Comparison of ENCODE assay signal across 19 mouse cellular contexts in genomic region chr4:87163945-87164344, GRCm38 (mm10).
"Had no signal": no experiment of that assay in that cellular context is flagged by ENCODE, and none has a peak within 500 bp of the region (broad histone marks: within the 10 kb centered on the region; RNA-seq: fewer than 3 reads in every experiment).

No protein-coding gene starts in this region.

- H3K9ac ChIP-seq: intestine, embryonic 15.5 days; kidney, embryonic 15.5 days; limb, embryonic 13.5 days; liver, embryonic 12.5 days; liver, embryonic 15.5 days; lung, embryonic 14.5 days; midbrain, embryonic 13.5 days had no signal

- H3K4me1 ChIP-seq: intestine, embryonic 15.5 days; kidney, embryonic 15.5 days; limb, embryonic 13.5 days; liver, embryonic 12.5 days; liver, embryonic 15.5 days; midbrain, embryonic 13.5 days had no signal

- H3K36me3 ChIP-seq: intestine, embryonic 15.5 days; kidney, embryonic 15.5 days; limb, embryonic 10.5 days; limb, embryonic 13.5 days; liver, embryonic 12.5 days; liver, embryonic 15.5 days; midbrain, embryonic 13.5 days had no signal

- H3K27me3 ChIP-seq: intestine, embryonic 15.5 days; kidney, embryonic 15.5 days; limb, embryonic 13.5 days; liver, embryonic 12.5 days; liver, embryonic 15.5 days; midbrain, embryonic 13.5 days had no signal

- H3K27ac ChIP-seq: intestine, embryonic 15.5 days; kidney, embryonic 15.5 days; limb, embryonic 10.5 days; limb, embryonic 13.5 days; liver, embryonic 12.5 days; liver, embryonic 15.5 days; macrophage; midbrain, embryonic 13.5 days had no signal

- DNase-seq: kidney, adult 11 months; kidney, adult 8-10 months; kidney, postnatal 10 days; kidney, postnatal 36 days; layer of hippocampus, adult 9-11 months; liver; lung, embryonic 14.5 days; thymus, adult 2 months; thymus, postnatal 14 days; thymus, postnatal 4 days had no signal

- H3K4me3 ChIP-seq: intestine, embryonic 15.5 days; kidney, embryonic 15.5 days; limb, embryonic 10.5 days; limb, embryonic 13.5 days; liver, embryonic 12.5 days; liver, embryonic 15.5 days; midbrain, embryonic 13.5 days had no signal

- H3K9me3 ChIP-seq: intestine, embryonic 15.5 days; kidney, embryonic 15.5 days; limb, embryonic 10.5 days; limb, embryonic 13.5 days; liver, embryonic 12.5 days; liver, embryonic 15.5 days; midbrain, embryonic 13.5 days had no signal

- ATAC-seq: intestine, embryonic 15.5 days; liver, embryonic 12.5 days; lung, postnatal 0 days; midbrain, embryonic 13.5 days had no signal

- H3K4me2 ChIP-seq: intestine, embryonic 15.5 days; kidney, embryonic 15.5 days; limb, embryonic 13.5 days; liver, embryonic 12.5 days; liver, embryonic 15.5 days; lung, embryonic 14.5 days; midbrain, embryonic 13.5 days had no signal
